Mouse (Mus musculus) embryo, embryonic 9.5 days (tissue): ENCODE measurements around the gene Tns2.

ENCODE experiments used
- DNase-seq: peaks from one replicate; pipeline ENCODE4 v3.0.0-alpha.2; 2017; ENCODE audit errors: extremely low spot score

Gene Tns2

GRCm38 (mm10) chr15:102108651-102109525, 8.7 kb downstream of the Tns2 start:
- DNase-seq = peak; percentile 76

- no peak for DNase-seq
Observed at GRCm38 (mm10) chr15:102110271-102110670, 10.1 kb downstream of the Tns2 start.

- no peak for DNase-seq
Observed at GRCm38 (mm10) chr15:102110701-102111494, 10.7 kb downstream of the Tns2 start.

GRCm38 (mm10) chr15:102111495-102111829, 11.2 kb downstream of the Tns2 start:
- no peak for DNase-seq

GRCm38 (mm10) chr15:102112181-102112580, 12.0 kb downstream of the Tns2 start:
- no peak for DNase-seq

GRCm38 (mm10) chr15:102112827-102113226, 12.6 kb downstream of the Tns2 start:
- DNase-seq = no peak

GRCm38 (mm10) chr15:102113674-102114073, 13.5 kb downstream of the Tns2 start:
- DNase-seq = no peak

- no peak for DNase-seq
Observed at GRCm38 (mm10) chr15:102114651-102115260, 14.5 kb downstream of the Tns2 start.

GRCm38 (mm10) chr15:102115731-102116231, 15.6 kb downstream of the Tns2 start:
- DNase-seq = no peak

GRCm38 (mm10) chr15:102116753-102117415, 16.7 kb downstream of the Tns2 start:
- no peak for DNase-seq

- DNase-seq = no peak
Observed at GRCm38 (mm10) chr15:102117461-102118443, 17.5 kb downstream of the Tns2 start.

GRCm38 (mm10) chr15:102118591-102118990, 18.4 kb downstream of the Tns2 start:
- DNase-seq = no peak

GRCm38 (mm10) chr15:102119121-102119830, 19.1 kb downstream of the Tns2 start:
- no peak for DNase-seq

- DNase-seq = no peak
Observed at GRCm38 (mm10) chr15:102119831-102120170, 19.6 kb downstream of the Tns2 start.

GRCm38 (mm10) chr15:102120530-102120929, 20.3 kb downstream of the Tns2 start:
- DNase-seq = no peak

- DNase-seq = no peak
Observed at GRCm38 (mm10) chr15:102126303-102126702, 26.1 kb downstream of the Tns2 start.

- no peak for DNase-seq
Observed at GRCm38 (mm10) chr15:102133314-102133713, 33.1 kb downstream of the Tns2 start.

- DNase-seq = no peak
Observed at GRCm38 (mm10) chr15:102134709-102135108, 34.5 kb downstream of the Tns2 start.

GRCm38 (mm10) chr15:102135522-102136128, 35.4 kb downstream of the Tns2 start:
- no peak for DNase-seq
